Mouse (Mus musculus) right cerebral cortex, postnatal 4 days (tissue): ENCODE data around the gene Trank1.

Experiments used
- DNase-seq: peaks from one replicate; pipeline ENCODE4 v3.0.0-alpha.2; 2022

The Trank1 gene

GRCm38 (mm10) chr9:111383046-111383445, 71.5 kb downstream of the Trank1 start:
- DNase-seq = no peak

DNA sequence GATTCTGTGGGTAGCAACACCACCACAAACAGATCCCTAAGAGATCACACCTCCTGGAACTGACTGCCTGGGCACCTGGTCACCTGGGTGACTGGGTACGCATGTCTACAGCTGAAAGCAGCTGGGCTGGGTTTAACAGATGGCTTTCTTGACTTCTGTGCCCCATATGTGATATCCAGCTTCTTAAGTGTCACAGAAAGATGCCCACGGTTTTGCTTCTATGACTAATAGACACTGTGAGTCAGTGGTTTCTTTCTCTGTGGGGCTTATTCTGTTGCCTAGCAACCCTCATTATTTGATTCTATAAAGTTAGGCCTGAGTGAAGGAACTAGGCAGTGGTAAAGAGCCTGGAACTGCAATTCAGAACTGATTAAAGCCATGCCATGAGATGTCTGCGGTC, 72.2 kb downstream of the Trank1 start:
- DNase-seq = no peak

GRCm38 (mm10) chr9:111385526-111386491, 74.3 kb downstream of the Trank1 start:
- DNase-seq = no peak

- no peak for DNase-seq
Measured at GRCm38 (mm10) chr9:111386569-111386968, 75.0 kb downstream of the Trank1 start.

DNA sequence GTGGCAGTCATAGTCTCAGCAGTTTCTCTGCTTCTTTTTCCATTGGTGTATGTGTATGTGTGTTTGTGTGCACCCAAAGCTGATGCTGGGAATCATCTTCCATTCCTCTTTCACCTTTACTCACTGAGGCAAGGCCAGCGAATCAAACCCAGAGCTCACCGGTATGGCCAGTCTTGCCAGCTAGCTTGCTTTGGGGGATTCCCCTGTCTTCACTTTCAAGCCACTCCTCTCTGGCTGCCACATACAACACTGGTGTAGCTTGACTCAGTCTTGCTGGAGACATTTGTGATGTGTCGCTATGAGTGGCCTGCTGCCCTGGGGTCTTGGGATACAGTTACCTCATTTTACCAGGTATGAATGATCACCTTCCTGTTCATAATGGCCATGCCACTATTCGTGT, 76.0 kb downstream of the Trank1 start:
- DNase-seq = no peak

- DNase-seq = no peak
Measured at GRCm38 (mm10) chr9:111390016-111390415, 78.5 kb downstream of the Trank1 start.

DNA sequence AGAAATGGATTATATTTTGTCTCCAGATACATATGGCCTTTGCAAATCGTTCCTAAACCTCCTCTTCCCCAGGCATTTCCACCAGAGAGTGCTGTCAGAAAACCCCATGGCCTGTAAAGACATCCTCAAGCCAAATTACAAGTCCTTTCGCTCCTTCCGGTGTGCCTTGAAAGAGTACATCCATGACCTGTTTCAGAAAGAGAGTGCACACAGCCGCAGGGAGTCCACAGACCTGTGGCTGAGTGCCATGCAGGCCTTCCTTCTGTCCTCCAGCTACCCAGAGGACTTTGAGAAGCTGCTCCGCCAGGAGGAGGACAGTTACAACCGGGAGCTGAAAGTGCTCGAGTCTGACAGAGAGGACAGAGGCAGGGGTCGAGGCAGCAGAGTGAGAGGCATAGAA, 79.5 kb downstream of the Trank1 start:
- DNase-seq = no peak

DNA sequence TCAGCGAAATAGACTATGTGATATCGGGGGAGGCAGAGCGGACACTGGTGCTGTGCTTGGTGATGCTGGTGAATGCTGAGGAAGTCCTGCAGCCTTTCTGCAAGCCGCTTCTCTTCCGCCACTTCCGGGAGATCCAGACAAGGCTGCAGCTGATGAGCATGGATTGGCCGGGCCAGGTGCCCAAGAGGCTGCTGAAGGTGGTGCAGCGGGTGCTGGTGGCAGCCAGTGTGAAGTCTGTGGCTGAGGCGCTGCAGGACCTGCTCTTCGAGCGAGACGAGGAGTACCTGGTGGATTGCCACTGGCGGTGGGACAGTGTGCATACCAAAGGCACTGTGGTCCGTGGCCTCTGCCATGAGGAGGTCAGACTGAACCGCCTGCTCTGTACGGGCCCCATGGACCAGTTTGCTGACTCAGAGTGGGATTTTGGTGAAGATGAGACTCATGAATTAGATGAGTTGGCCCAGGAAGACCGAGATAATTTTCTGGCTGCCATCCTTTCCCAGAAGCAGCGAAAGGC, 80.4 kb downstream of the Trank1 start:
- DNase-seq = no peak

- no peak for DNase-seq
Measured at GRCm38 (mm10) chr9:111395265-111395664, 83.7 kb downstream of the Trank1 start.

DNA sequence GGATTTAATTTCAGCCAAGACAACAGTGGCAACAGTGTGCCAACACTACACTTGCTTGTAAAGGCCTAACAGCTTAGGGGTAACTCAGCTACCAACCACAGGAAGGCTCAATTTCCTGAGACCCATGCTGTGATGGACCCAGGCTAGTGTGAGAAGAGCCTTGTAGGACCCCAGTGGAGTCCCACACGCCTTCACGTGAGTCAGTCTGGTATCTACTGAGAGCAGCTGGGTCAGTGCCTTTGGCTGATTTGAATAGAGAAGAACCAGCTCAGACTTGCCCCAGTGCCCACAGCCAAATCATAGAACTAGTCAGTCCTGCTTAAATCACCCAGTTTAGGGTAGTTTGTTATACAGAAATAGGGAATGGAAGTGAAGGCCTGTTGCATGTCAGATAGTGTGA, 86.5 kb downstream of the Trank1 start:
- DNase-seq = no peak

DNA sequence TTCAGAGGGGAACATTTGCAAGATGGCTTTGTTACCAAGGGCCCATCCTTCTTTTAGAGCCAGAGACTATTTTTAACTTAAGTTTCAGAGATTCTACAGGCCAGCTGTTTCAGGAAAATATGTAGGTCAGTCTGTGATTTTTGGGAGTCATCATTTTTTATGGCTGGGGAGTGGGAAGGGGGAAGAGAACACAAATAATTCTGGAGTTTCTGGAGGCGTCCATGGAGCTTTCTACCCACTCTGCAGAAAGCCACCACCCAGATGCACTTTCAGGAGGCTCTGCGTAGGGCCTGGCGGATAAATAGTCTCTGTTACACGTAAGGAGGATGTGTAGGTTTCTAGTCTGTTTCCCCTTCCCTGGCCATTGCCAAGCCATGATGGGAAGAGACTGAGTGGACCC, 88.5 kb downstream of the Trank1 start:
- no peak for DNase-seq

GRCm38 (mm10) chr9:111403159-111403558, 91.6 kb downstream of the Trank1 start:
- no peak for DNase-seq

DNA sequence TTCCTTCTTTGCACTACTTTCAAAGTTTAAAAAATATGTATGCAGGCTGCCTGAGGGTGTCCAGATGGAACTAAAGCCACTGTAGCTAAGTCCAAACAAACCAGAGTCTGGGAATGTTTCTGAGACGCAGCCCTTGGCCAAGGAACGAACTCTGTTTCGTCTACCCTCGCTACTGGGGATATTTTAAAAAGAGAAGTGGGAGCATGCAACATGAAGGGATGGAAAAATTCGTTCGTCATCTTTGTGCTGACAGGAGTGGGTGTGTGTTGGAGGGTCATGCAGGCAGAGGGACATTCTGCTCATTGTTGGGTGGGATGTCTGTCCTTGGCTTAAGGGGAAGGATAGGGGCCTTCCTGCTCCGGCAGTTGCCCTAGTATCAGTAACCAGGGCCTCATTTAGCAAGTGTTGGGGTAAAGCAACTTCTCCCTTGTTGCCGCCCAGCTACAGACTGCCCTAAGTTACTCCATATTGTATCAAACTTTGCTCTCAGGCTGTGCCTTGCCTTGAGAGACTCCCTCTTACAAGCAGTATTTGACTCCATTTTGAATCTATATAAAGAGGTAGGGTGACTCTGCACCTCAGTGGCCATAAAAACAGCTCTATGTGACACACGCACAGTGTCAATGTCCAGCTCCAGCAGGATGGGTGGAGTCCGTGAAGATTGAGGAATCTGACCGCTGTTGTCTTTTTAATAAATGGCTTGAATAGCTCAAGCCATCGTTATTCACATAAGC, 93.0 kb downstream of the Trank1 start:
- DNase-seq = no peak

- no peak for DNase-seq
Measured at GRCm38 (mm10) chr9:111405080-111405428, 93.5 kb downstream of the Trank1 start.

DNA sequence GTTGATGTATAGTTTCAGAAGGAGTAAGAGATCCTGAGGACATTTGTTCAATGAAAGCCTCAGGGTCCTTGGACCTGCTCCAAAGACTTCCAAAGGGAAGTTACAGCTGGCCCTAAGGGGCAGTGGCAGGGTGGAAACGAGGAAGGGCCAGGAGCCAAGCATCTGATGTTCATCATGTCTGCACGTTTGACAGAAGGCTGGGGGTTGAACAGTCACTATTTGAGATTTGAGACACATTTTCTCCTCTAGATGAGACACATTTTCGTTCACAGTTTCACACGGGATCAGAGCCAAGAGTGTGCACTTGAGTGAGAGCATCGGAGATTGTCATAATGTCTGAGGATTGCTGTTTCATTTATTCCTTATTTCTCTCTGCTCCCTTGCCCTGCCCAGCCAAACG, 96.5 kb downstream of the Trank1 start:
- DNase-seq = peak; percentile 39

GRCm38 (mm10) chr9:111408427-111408826, 96.9 kb downstream of the Trank1 start:
- DNase-seq = no peak

GRCm38 (mm10) chr9:111412471-111413160, 101.1 kb downstream of the Trank1 start:
- DNase-seq = peak; percentile 37

DNA sequence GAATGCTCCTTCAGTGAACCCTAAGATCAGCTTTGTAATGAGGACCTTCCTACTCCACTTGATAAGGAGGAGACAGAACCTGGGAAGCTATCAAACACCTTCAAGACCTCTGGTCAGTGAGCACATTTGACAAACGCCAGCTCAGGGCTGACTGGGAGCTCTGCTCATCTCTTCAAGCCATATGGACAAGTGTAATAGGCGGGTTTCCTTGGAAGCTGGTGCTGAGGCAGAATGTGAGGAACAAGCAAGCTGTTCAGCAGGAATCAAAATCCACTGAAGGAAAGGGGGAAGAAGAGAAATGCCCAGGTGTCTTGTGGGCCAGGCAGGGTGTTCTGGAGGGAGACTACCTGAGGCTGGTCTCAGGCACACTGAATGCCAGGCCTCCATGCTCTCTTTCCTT, 110.3 kb downstream of the Trank1 start:
- DNase-seq = no peak

- DNase-seq = no peak
Measured at GRCm38 (mm10) chr9:111422567-111422966, 111.0 kb downstream of the Trank1 start.

DNA sequence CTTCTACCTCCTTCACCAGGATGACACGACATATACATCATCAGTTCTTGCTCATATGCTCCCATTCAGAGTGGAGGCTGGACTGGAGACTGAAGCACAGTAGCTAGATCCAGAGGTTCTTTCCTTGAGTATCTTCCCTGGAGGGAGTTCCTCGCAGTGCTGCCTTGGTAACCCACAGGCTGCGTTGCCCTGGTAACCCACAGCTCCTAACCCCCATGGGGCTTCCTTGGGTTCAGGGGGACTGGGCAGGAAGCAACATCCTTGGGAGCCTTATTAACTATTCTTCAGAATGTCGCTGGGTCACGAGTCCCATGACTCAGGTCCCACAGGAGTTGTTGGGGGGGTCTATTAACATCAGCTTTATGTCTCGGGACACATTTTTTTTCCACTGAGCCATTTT, 113.6 kb downstream of the Trank1 start:
- DNase-seq = no peak

- DNase-seq = no peak
Measured at GRCm38 (mm10) chr9:111425952-111426351, 114.4 kb downstream of the Trank1 start.

DNA sequence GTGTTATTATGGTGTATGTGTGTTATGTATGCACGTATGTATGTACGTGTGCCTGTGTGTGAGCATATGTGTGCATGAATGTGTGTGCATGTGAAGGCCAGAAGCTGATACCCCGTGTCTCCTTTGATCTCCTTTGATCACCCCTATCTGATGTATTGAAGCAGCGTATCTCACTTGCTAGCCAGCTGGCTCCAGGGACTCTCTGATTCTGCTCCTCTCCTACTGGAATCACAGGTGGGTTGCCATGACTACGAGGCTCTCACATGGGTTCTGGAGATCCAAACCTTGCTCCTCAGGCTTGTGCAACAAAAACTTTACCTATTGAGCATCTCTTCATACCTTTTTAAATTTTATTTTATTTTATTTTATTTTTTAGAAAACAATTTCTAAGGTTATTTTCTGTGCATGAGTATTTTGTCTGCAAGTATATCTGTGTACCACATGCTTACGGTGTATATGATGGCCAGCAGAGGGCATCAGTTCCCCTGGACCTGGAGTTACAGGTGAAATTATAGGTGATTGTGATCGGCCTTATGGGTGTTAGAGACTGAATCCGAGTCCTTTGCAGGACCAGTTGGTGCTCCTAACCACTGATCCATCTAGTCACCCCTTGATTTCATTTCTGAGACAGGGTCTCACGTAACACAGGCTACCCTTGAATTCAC, 116.5 kb downstream of the Trank1 start:
- no peak for DNase-seq
